Mouse (Mus musculus): ENCODE data around the gene Gpsm3. TPM values are rescaled to one million over a fixed set of nuclear protein-coding genes. Genes with fewer than 3 reads are reported as not detected.

Gene Gpsm3
- polyA plus RNA-seq, 1 experiment from 2014 or later = 8.5 TPM

DNA sequence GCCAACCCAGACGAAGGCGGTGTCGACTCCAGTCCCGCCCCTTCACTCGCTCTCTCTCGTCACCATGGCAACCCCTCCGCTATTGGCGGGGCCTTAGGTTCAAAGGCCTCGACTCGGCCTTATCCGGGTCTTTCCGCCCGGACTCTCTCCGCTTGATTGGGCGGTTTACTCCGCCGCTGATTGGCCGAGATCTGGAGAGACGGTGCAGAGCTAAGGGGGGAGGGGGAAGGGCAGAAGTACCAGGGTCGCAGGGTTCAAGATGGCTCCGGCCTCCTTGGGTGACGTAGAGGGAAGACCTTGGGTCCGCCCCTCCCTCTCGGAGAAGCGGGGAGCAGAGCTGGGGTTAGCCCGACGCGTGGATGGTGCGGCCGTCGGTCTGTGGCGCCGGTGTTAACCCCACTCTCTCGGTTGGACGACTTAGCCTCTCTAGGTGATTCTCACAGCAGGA, 14.5 kb downstream of the Gpsm3 start, which contains the start of gene Agpat1:
Gene Agpat1, plus strand, starts transcription at position 202 of the 448 bp plus-strand sequence.
- H3K4me2 ChIP-seq (replicated peaks) = peak within 1 kb of the TSS; percentile 86
- peak within 1 kb of the TSS; percentile 79 for H3K4me3 ChIP-seq (replicated peaks)
- H3K4me1 ChIP-seq = peaks cover 47% of the 10 kb centered on the region
- WGBS = under 1% methylated on average over 35 of the region's 35 CpGs
- H3K9ac ChIP-seq = peak within 1 kb of the TSS; percentile 85
- H3K27ac ChIP-seq (replicated peaks) = peak within 1 kb of the TSS; percentile 88
- peak; percentile 90 for ATAC-seq (ENCODE audit: insufficient number of reproducible peaks, low FRiP score, low TSS enrichment, low read depth)
- H3K36me3 ChIP-seq = peaks cover 20% of the 10 kb centered on the region
- H3K9me3 ChIP-seq (replicated peaks) = no peaks in the 10 kb centered on the region
- H3K27me3 ChIP-seq = no peaks in the 10 kb centered on the region

DNA sequence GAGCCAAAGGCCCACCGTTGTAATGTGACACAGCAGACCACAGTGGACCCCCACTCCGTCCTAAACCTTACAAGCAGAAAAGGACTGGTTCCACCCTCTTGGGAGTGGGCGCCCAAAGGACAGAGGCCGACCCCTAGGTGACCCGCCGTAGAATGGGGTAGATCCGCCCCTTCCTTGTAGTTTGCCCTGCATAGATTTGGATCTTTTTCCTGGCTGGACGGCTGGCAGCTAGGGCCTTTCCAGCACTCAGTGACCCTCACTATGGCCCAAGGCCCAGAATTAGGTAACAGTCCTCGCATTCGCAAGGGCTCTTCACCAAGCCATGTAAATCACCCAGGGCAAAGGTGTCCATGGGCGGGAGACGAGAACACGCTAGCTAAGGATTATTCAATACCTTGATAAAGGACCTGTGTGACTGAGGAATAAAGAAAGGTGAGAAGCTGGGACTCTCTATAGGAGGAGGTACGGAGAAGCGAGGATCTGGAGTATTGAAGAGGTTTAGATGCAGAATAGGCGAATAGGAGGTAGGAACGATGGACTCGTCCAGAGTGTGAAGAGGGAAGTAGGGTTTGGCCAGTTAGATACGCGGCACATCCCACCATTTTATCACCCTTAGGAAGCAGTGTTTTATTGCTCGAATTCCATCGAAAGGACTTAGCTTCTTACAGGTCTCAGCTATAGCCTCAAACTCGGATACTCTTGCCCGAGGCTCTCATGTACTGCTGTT, 15.1 kb downstream of the Gpsm3 start:
- Histone ChIP-seq H3K9ac (peak overlapping the region; percentile 85), H3K27ac (replicated peaks) (peak overlapping the region; percentile 84), H3K9me3 (replicated peaks) (no peaks in the 10 kb centered on the region), H3K27me3 (no peaks in the 10 kb centered on the region), H3K4me3 (replicated peaks) (peak overlapping the region; percentile 79), H3K4me2 (replicated peaks) (peak overlapping the region; percentile 76), H3K36me3 (peaks cover 20% of the 10 kb centered on the region), H3K4me1 (peaks cover 44% of the 10 kb centered on the region)
- no peak for ATAC-seq (ENCODE audit: insufficient number of reproducible peaks, low FRiP score, low TSS enrichment, low read depth)
- WGBS = 18% methylated on average over 24 of the region's 24 CpGs

DNA sequence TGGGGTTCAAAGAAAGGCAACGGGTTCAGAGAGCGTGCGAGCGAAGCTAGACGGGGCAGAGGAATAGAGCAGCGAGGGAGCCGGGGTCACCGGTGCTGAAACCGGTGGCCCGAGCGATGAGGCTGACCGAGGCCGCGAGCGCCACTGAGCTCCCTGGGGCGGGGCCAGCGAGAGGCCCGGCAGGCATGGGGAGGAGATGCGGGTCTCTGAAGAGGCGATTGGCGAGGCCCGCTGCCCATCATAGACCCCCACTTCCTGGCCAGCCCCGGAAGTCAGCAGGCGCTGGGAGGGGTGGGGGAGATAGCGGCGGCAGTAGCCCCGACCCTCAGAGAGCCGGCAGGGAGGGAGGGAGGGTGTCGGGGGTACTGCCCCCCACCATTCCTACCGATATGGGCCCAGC, 16.0 kb downstream of the Gpsm3 start:
- Histone ChIP-seq H3K27me3 (no peaks in the 10 kb centered on the region), H3K9me3 (replicated peaks) (no peaks in the 10 kb centered on the region), H3K4me2 (replicated peaks) (peak overlapping the region; percentile 76), H3K4me3 (replicated peaks) (peak overlapping the region; percentile 79), H3K4me1 (peaks cover 44% of the 10 kb centered on the region), H3K36me3 (peaks cover 17% of the 10 kb centered on the region), H3K9ac (peak overlapping the region; percentile 85), H3K27ac (replicated peaks) (peak overlapping the region; percentile 86)
- WGBS = under 1% methylated on average over 30 of the region's 30 CpGs
- ATAC-seq (ENCODE audit: insufficient number of reproducible peaks, low FRiP score, low TSS enrichment, low read depth) = peak; percentile 52

DNA sequence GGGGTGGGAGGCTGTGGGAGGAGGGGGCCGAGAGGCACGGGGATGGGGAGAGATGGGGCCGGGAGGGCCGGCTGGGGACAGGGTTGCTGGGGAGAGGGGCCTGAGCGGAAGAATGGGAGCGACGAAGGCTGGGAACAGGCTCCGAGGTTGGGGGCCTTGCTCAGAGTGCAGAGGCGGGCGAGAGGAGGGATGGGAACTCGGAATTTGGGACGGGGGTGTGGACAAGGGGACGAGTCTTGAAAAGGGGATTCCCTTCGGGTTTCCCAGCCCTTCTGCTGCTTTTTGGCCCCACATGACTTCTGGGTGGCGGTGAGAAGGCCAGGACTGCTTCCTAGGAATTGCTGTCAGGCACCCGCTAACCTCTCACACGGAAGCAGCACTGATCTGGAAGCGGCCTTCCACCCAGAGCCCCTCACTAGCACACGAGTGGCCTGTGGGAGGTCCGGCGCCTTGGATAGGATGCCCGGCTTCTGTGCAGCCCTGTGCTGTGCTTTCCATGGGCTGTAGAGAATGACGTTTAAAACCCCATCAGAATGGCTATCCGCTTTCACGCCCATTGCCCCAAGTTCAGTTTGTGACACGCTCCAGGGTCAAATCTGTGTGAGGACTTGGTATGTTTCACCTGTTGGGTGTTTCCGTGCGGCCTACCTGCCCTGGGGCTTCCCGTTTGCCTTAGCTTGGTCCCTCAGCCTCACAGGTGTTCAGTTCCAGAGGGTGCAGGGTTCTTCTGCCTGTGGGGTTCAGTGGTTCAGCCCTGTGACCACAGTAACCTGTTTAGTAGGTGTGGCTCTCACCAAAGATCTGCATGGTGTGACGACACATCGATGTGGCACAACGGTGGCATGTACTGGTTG, 16.8 kb downstream of the Gpsm3 start:
- ATAC-seq (ENCODE audit: insufficient number of reproducible peaks, low FRiP score, low TSS enrichment, low read depth) = no peak
- Histone ChIP-seq H3K4me2 (replicated peaks) (peak overlapping the region; percentile 76), H3K4me3 (replicated peaks) (peak overlapping the region; percentile 79), H3K9ac (peak overlapping the region; percentile 85), H3K27ac (replicated peaks) (peak overlapping the region; percentile 86), H3K27me3 (no peaks in the 10 kb centered on the region), H3K9me3 (replicated peaks) (no peaks in the 10 kb centered on the region), H3K4me1 (peaks cover 44% of the 10 kb centered on the region), H3K36me3 (peaks cover 19% of the 10 kb centered on the region)
- WGBS = 12% methylated on average over 32 of the region's 32 CpGs

DNA sequence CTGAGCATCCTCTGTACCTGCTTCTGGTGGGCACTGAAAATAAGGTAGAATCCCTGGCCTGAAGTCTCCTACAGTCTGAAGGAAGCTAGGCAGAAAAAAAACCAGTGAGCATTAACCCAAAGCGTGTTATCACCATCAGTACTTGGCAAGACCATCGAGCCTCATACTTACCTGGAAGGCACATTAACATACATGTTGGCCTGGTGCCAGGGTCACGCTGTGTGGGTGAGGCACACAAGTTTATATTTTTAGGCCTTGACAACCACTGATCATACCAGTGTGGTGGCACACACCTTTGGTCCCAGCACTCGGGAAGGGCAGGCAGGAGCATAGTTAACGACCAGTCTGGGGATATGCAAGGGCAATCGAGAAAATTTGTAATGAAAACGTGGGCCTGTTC, 18.4 kb downstream of the Gpsm3 start:
- no peak overlapping the region for H3K27ac ChIP-seq (replicated peaks)
- H3K36me3 ChIP-seq = peaks cover 30% of the 10 kb centered on the region
- no peaks in the 10 kb centered on the region for H3K9me3 ChIP-seq (replicated peaks)
- H3K4me1 ChIP-seq = peaks cover 33% of the 10 kb centered on the region
- ATAC-seq (ENCODE audit: insufficient number of reproducible peaks, low FRiP score, low TSS enrichment, low read depth) = no peak
- H3K27me3 ChIP-seq = no peaks in the 10 kb centered on the region
- 76% methylated on average over 7 of the region's 7 CpGs for WGBS
- H3K9ac ChIP-seq = no peak overlapping the region
- no peak overlapping the region for H3K4me3 ChIP-seq (replicated peaks)
- no peak overlapping the region for H3K4me2 ChIP-seq (replicated peaks)

DNA sequence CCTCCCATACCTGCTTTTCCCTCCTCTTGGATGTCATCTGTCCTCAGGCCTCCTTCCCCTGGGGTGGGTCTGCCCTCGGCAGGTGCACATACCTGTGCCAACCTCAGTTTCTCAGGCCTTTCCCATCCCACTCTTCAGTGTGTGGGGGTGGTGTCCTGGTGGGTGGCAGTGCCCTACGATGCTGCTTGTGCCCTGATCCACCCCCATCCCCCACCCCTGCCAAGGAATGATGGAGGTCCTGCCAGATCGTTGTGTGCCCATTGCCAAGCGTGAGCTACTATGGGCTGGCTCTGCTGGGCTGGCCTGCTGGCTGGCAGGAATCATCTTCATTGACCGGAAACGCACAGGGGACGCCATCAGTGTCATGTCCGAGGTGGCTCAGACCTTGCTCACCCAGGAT, 21.4 kb downstream of the Gpsm3 start:
- 92% methylated on average over 8 of the region's 8 CpGs for WGBS
- Histone ChIP-seq H3K9ac (no peak overlapping the region), H3K36me3 (peaks cover 55% of the 10 kb centered on the region), H3K4me2 (replicated peaks) (no peak overlapping the region), H3K4me3 (replicated peaks) (no peak overlapping the region), H3K9me3 (replicated peaks) (no peaks in the 10 kb centered on the region), H3K27me3 (no peaks in the 10 kb centered on the region), H3K27ac (replicated peaks) (no peak overlapping the region), H3K4me1 (peaks cover 20% of the 10 kb centered on the region; the same call in 1 of the 2 replicates)
- ATAC-seq (ENCODE audit: insufficient number of reproducible peaks, low FRiP score, low TSS enrichment, low read depth) = no peak

DNA sequence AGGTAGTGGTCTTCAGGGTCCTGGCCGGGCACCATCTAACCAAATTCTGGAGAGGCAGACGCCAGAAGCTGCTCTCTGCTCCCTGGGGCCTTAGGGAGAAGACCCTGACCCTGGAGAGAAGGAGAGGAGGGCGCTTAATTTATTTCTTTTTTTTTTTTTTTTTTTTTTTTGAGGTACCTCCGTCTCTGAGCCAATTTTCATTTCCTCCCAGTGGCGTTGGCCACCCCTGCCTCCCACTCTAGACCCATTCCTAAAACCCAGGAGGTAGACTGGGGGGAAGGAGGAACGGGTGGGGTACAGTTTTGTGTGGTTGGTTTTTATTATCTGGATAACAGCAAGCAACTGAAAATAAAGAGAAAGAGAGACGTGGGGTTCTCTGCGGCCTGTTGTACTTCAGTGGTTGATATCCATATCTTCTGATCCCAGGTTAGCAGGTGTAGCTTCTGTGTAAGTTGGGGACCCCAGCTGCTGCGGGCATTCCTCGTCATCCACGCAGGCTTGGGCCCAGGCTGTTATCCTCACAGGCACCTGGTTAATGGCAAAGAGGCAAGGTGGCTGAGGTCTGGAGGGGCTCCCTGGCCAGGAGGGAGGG, 23.5 kb downstream of the Gpsm3 start:
- Histone ChIP-seq H3K4me1 (peaks cover 2% of the 10 kb centered on the region; the same call in 1 of the 2 replicates), H3K9me3 (replicated peaks) (no peaks in the 10 kb centered on the region), H3K9ac (no peak overlapping the region), H3K27me3 (no peaks in the 10 kb centered on the region), H3K36me3 (peaks cover 70% of the 10 kb centered on the region), H3K27ac (replicated peaks) (no peak overlapping the region), H3K4me3 (replicated peaks) (no peak overlapping the region), H3K4me2 (replicated peaks) (no peak overlapping the region)
- 81% methylated on average over 11 of the region's 11 CpGs for WGBS
- ATAC-seq (ENCODE audit: insufficient number of reproducible peaks, low FRiP score, low TSS enrichment, low read depth) = no peak

DNA sequence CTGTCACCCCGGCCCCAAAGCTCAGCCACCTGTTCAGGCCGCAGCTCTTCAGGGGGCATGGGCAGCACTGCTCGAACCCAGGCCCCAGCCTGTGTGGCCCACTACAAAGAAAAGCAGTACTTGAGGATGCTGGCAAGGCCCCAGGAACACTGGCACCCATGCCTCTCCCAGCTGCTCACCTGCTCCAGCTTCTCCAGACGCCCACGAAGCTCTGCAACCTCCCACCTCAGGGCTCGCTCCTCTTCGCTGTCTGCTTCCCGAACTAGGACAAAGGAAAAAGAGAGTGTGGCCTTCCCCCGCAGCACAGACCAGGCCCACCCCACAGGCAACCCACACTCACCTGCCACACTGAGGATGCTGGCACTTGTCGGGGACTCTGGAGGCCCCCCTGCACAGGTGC, 24.2 kb downstream of the Gpsm3 start:
- H3K36me3 ChIP-seq = peaks cover 70% of the 10 kb centered on the region
- WGBS = 84% methylated on average over 10 of the region's 10 CpGs
- H3K9ac ChIP-seq = no peak overlapping the region

DNA sequence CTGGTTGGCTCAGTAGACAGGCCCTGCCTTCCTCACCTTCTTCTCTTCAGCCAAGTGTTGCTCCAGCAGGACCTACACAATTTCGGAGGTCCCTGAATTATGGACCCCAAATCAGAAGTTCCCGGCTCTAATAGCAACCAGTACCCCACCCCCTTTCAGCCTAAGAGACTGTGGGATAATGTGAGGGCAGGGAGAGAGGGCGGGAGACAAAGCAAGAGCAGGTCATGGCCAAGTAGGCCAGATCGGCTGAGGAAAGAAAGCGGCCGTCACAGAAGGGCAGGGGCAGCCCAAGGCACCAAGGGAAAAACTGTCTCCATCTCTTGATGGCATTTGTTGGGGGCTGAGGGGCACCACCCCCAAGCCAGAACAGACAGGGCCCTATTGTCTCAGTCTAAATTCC, 26.3 kb downstream of the Gpsm3 start, which contains the start of gene Egfl8:
Gene Egfl8, minus strand, starts transcription at position 101 of the 400 bp plus-strand sequence.
- 0 out of 2 replicates have a peak within 1 kb of the TSS, but pooled peaks have one; percentile 19 for H3K27ac ChIP-seq (replicated peaks)
- H3K27me3 ChIP-seq = no peaks in the 10 kb centered on the region
- no peak within 1 kb of the TSS for H3K4me3 ChIP-seq (replicated peaks)
- no peak within 1 kb of the TSS for H3K4me2 ChIP-seq (replicated peaks)
- H3K9ac ChIP-seq = no peak within 1 kb of the TSS
- H3K36me3 ChIP-seq = peaks cover 78% of the 10 kb centered on the region
- no peak for ATAC-seq (ENCODE audit: insufficient number of reproducible peaks, low FRiP score, low TSS enrichment, low read depth)
- no peaks in the 10 kb centered on the region for H3K9me3 ChIP-seq (replicated peaks)
- WGBS = 57% methylated on average over 6 of the region's 6 CpGs
- H3K4me1 ChIP-seq = no peaks in the 10 kb centered on the region

More for the DNA sequence above, 24.2 kb downstream of the Gpsm3 start:
- Histone ChIP-seq H3K9me3 (replicated peaks) (no peaks in the 10 kb centered on the region), H3K27ac (replicated peaks) (no peak overlapping the region), H3K27me3 (no peaks in the 10 kb centered on the region), H3K4me1 (no peaks in the 10 kb centered on the region), H3K4me2 (replicated peaks) (no peak overlapping the region), H3K4me3 (replicated peaks) (no peak overlapping the region)
- ATAC-seq (ENCODE audit: insufficient number of reproducible peaks, low FRiP score, low TSS enrichment, low read depth) = no peak

DNA sequence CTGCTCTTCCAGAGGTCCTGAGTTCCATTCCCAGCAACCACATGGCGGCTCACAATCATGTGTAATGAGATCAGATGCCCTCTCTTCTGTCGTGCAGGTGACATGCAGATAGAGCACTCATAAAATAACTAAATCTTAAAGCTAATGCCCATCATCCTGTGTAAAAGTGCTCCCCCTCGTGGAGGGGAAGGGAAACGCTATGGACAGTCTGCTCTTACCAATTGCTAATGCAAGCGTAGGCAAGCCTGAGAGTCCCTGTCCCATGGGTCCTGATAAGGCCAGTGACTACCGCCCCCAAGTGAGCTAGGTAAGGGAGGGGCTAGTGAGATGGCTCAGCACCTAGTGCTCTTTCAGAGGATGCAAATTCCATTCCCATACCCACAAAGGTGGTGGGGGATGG, 29.4 kb downstream of the Gpsm3 start:
- Histone ChIP-seq H3K27me3 (no peaks in the 10 kb centered on the region), H3K4me2 (replicated peaks) (no peak overlapping the region), H3K9me3 (replicated peaks) (no peaks in the 10 kb centered on the region), H3K4me1 (no peaks in the 10 kb centered on the region), H3K4me3 (replicated peaks) (no peak overlapping the region), H3K36me3 (peaks cover 80% of the 10 kb centered on the region), H3K9ac (no peak overlapping the region), H3K27ac (replicated peaks) (no peak overlapping the region)
- WGBS = 15% methylated on average over 6 of the region's 6 CpGs
- no peak for ATAC-seq (ENCODE audit: insufficient number of reproducible peaks, low FRiP score, low TSS enrichment, low read depth)

DNA sequence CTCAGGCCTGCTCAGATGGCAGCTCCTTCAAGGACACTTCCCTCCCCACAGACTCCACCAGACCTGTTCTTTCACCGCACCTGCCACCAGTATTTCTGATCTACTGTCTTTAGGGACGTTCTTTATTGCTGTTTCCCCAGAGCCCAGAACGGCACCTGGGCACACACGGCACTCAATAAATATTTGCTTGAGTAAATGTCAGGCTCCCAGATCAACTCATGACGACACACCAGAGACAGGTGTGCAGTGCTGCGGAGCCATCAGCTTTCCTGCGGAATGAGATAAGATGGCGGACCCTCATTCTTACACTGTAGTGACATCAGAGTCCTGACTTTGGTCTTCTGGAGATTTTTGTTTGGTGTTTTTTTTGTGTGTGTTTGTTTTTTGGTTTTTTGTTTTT, 31.4 kb downstream of the Gpsm3 start:
- Histone ChIP-seq H3K4me3 (replicated peaks) (no peak overlapping the region), H3K36me3 (peaks cover 68% of the 10 kb centered on the region), H3K4me2 (replicated peaks) (no peak overlapping the region), H3K9me3 (replicated peaks) (no peaks in the 10 kb centered on the region), H3K27ac (replicated peaks) (no peak overlapping the region), H3K9ac (no peak overlapping the region), H3K27me3 (no peaks in the 10 kb centered on the region), H3K4me1 (peaks cover 1% of the 10 kb centered on the region; the same call in 1 of the 2 replicates)
- WGBS = 90% methylated on average over 8 of the region's 8 CpGs
- no peak for ATAC-seq (ENCODE audit: insufficient number of reproducible peaks, low FRiP score, low TSS enrichment, low read depth)
